Mouse (Mus musculus): ENCODE data around the gene Cdca4. TPM values are rescaled to one million over a fixed set of nuclear protein-coding genes. Genes with fewer than 3 reads are reported as not detected.

The Cdca4 gene
- total RNA-seq (2014; fragmentation: Nextera tagmentation) (71.1 and 82.7 TPM in 2 replicates), total RNA-seq (2017) (47.3 and 52.4 TPM in 2 replicates)

GRCm38 (mm10) chr12:112829244-112829864 is at the start of gene Cdca4:
Gene Cdca4, minus strand, starts transcription at chr12:112829423.
- peak; percentile 87 for ATAC-seq (replicated peaks; ENCODE audit: low FRiP score, low TSS enrichment, poor library complexity, severe bottlenecking)

DNA sequence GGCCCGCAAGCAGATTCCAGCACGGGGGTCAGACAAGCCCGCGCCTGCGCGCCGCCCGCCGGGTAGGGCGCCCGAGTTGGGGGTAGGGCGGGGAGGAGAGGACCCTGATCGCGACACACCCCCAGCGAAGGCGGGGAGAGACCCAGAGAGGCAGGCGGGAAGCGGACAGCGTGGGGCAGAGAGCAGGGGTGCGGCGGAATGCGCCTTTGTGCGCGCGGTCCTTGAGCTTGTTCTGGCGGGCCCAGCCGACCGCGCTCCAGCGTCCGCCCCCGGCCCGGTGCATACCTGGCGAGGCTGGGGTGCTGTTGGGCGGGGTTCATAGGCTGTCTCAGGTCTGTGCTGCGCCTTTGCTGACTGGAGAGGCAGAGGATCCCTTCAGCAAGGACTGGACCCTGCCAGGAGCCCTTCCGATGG is 48.4 kb upstream of the Cdca4 start:
- no peak for ATAC-seq (replicated peaks; ENCODE audit: low FRiP score, low TSS enrichment, poor library complexity, severe bottlenecking)

DNA sequence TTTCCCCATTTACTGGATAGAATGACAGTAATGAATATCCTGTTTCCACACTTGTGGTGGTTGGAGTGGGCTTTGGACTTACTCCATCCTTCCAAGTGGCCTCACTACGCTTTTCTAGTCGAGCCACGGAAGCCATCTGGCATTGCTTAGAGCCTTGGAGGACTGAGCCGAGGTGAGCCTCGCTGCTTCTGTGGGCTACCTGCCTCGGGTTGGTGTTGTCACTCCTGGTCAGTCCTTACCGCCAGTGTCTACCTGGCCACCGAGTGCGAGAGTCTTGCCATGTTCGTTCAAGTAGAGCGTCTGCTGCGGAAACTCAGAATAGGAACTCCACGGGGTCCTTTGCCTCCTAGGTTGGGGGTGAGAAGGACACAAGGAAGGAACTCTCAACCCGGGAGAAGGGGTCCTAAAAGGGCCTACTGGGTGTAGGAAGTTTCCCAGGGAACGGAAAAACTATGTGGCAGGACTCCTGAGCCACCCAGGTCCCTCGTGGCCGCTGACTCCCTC is 47.9 kb upstream of the Cdca4 start:
- no peak for ATAC-seq (replicated peaks; ENCODE audit: low FRiP score, low TSS enrichment, poor library complexity, severe bottlenecking)

GRCm38 (mm10) chr12:112876332-112877072 is 47.3 kb upstream of the Cdca4 start:
- ATAC-seq (replicated peaks; ENCODE audit: low FRiP score, low TSS enrichment, poor library complexity, severe bottlenecking), result peak; percentile 61

DNA sequence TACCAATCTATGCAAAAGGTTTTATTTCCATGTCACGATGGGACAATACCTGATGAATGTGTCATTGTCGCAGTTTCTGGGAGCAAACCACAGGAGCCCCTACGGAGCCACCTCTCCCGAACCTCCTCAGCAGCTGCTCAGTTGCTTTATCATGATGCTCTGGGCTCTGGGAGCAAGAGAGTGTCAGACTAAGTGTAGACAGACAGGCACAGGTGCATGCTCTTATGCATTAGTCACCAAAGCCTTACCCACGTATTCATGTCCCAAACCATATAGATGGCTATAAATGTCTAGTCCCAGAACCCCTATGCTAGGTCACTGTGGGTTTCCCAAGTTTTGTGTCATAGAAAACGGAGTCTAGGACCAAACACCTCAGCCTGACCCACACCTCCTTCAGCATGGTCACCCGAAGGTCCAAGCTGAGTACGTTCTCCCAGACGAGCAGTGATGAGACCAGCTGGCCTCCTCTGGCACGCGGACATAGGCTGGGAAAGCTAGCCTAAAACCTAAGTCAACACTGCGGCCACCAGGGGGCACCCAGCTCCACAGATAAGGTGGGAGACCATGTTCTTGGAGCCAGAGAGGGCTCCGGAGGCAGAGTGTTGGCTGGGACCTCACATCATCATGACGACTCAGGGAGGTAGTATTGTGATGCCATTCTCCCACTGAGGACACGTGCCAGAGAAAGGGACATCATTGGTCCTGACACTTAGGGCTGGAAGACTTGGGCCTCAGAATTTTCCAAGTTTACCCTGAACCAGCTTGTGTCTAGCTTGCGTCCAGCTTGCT is 46.2 kb upstream of the Cdca4 start:
- ATAC-seq (replicated peaks; ENCODE audit: low FRiP score, low TSS enrichment, poor library complexity, severe bottlenecking), result peak; percentile 64

DNA sequence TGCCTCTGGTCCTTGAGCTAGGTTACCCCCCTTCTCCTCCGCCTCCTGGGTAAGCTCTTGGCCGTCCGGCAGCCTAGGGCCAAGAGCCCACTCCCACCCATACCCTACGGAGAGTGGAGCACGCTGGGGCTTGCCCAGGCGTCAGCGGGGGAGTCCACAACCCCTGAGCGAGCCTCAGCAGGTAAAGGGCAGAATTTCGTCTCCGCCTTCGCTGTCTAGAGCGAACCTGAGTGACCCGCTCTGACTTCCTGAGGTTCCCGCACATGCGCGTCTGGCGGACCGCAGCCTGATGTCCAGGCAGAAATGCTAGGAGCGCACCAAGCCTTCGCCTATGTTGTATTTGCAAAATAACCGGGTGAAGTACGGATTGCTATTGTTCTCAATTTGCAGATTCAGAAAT is 45.0 kb upstream of the Cdca4 start:
- ATAC-seq (replicated peaks; ENCODE audit: low FRiP score, low TSS enrichment, poor library complexity, severe bottlenecking), result no peak

GRCm38 (mm10) chr12:112873452-112874190 is 44.4 kb upstream of the Cdca4 start:
- peak; percentile 70 for ATAC-seq (replicated peaks; ENCODE audit: low FRiP score, low TSS enrichment, poor library complexity, severe bottlenecking)

- ATAC-seq (replicated peaks; ENCODE audit: low FRiP score, low TSS enrichment, poor library complexity, severe bottlenecking), result no peak
These were observed 43.8 kb upstream of the Cdca4 start for GRCm38 (mm10) chr12:112872991-112873390.

DNA sequence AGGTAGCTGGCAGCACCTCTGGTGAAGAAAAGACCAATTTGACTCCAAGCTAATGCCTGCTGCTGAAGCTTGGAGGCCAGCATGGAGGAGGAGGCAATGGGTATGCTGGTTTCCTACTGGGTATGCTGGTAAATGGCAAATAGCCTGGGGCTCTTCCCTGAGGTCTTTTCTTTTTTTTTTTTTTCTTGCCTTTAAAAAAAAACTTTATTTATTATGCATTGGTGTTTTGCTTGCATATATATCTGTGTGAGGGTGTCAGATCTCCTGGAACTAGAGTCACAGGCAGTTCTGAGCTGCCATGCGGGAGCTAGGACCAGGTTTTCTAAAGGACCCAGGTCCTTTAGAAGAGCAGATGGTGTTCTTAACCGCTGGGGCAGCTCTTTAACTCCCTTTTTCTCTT is 42.0 kb upstream of the Cdca4 start:
- ATAC-seq (replicated peaks; ENCODE audit: low FRiP score, low TSS enrichment, poor library complexity, severe bottlenecking), result no peak

DNA sequence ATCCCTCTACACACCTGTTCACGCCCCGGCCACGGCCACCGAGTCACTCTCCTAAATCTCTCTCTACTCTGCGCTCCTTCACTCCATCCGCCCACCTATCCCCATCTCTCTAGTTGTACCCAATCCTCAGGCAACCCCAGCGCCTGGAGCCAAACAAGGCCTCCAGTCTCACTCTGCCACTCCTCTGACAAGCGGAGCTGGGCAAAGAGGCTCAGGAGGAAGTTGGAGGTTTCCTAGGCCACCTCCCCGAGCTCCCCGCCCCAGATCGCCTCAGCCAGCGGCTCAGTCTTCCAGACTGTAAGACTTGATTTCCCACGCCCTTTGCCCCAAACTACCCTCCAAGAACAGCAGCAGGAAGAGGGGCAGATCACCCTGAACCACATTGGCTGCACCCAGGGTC is 41.6 kb upstream of the Cdca4 start:
- ATAC-seq (replicated peaks; ENCODE audit: low FRiP score, low TSS enrichment, poor library complexity, severe bottlenecking), result no peak

DNA sequence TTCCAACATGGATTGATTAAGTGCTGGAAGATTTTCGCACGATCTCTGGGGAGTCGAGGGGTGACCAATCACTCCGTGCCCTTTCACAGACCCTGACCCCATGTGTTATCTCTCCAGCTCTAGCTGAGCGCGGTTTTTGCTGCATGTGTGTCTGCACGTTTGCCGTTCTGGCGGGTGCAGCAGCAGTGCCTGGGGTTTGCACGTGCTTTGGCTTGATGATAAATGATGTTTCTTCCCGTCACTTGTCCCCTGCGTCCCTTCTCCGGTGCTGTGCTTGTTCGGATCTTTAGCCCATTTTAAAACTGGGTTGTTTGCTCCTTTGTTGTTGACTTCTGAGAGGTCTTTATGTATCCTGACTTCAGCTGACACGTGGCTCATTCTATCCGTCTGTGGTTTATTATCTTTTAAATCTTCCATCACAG is 40.6 kb upstream of the Cdca4 start:
- no peak for ATAC-seq (replicated peaks; ENCODE audit: low FRiP score, low TSS enrichment, poor library complexity, severe bottlenecking)

GRCm38 (mm10) chr12:112868178-112869087 is 39.2 kb upstream of the Cdca4 start, which contains the start of gene Gpr132:
Gene Gpr132, minus strand, starts transcription at chr12:112868228.
- no peak for ATAC-seq (replicated peaks; ENCODE audit: low FRiP score, low TSS enrichment, poor library complexity, severe bottlenecking)

DNA sequence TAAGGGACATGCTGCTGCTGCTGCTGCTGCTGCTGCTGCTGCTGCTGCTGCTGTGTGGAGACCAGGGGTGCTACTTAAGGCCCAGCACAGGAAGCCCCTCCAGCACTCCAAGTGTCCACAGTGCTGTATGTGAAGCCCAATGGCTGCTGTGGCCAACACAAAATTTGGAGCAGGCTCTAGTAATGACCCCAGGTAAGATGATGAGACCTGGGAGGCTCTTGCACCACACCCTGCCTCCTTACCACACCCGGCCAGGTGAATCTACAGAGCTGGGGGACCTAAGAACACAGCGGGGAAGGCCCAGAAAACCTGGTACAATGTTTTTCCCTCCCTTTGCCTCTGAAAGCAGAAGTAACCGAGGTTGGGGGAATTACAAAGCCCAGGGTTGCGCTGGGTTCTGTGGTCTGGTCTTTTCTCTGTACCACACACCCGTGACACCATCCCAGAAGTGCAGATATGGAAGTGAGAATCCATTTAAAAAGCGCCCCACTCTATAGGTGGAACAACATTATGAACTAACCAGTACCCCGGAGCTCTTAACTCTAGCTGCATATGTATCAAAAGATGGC is 38.0 kb upstream of the Cdca4 start:
- ATAC-seq (replicated peaks; ENCODE audit: low FRiP score, low TSS enrichment, poor library complexity, severe bottlenecking), result no peak

DNA sequence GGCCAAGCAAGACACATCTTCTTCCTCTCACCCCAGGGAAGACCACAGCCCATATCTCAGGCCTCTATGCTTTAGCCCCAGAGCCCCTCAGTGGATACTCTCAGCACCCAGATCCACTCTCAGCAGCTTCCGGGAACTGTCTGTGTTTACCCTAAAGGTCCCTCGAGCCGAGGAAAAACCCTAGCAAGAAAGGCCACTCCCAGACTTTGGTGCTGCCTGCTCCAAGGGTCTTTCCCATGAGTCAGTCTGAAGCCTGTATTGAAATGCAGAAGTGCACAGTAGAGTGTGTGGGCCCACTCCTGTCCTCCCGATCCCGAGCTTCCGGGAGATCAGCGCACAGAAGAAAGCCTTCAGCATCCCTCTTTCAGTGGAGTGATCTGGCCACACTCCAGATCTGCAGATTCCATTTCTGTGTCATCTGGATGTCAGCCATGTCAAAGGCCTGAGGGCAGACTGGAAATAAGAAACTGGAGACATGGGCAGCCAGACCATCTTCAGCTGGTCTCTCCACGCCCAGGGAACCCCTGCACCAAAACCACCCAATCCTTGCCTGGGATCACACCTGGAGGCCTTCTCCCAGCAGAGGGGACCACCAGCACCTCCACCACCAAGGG is 37.4 kb upstream of the Cdca4 start:
- no peak for ATAC-seq (replicated peaks; ENCODE audit: low FRiP score, low TSS enrichment, poor library complexity, severe bottlenecking)

- no peak for ATAC-seq (replicated peaks; ENCODE audit: low FRiP score, low TSS enrichment, poor library complexity, severe bottlenecking)
These were observed 35.6 kb upstream of the Cdca4 start for GRCm38 (mm10) chr12:112864804-112865203.

DNA sequence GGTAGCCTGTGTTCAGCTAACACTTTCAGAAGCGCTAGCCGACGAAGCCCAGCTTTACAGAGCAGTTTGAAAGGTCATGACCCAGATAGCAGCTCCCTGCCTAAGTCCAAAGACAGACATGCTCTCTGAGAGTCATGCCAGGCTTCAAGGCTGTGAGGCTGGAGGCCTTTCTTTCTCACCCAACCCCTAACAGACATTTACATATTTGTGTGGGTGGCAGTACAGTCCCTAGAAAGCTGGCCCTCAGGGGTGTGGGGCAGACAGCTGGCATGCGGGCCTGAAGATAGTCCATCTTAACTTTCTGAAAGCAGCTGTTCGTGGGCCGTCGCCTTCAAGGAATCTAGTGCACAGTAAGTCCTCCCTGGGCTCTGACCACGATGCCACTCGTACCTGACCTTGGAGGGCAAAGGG is 32.7 kb upstream of the Cdca4 start:
- no peak for ATAC-seq (replicated peaks; ENCODE audit: low FRiP score, low TSS enrichment, poor library complexity, severe bottlenecking)

- peak; percentile 54; the same call in 1 of the 2 replicates for ATAC-seq (replicated peaks; ENCODE audit: low FRiP score, low TSS enrichment, poor library complexity, severe bottlenecking)
These were observed 31.5 kb upstream of the Cdca4 start for GRCm38 (mm10) chr12:112860765-112861164.

GRCm38 (mm10) chr12:112859930-112860329 is 30.7 kb upstream of the Cdca4 start:
- ATAC-seq (replicated peaks; ENCODE audit: low FRiP score, low TSS enrichment, poor library complexity, severe bottlenecking), result peak; percentile 4; the same call in 1 of the 2 replicates

Measured in megakaryocyte-erythroid progenitor cell, adult 5-6 weeks (primary cell).